Mouse (Mus musculus) bone marrow macrophage, adult 2 months (primary cell): ENCODE measurements around the gene Fam136a. TPM values are rescaled to one million over a fixed set of nuclear protein-coding genes. Genes with fewer than 3 reads are reported as not detected.

Source experiments
- H3K27ac ChIP-seq: 2 replicates; pipeline ENCODE4 v1.5.1; 2012; ENCODE audit warnings: low read depth, low read length; ENCODE audit not compliant: insufficient read depth
- H3K4me1 ChIP-seq: 2 replicates; pipeline ENCODE4 v1.6.1; 2012; ENCODE audit warnings: low read length; ENCODE audit not compliant: control insufficient read depth, insufficient read depth
- H3K4me3 ChIP-seq: 2 replicates; pipeline ENCODE4 v1.5.1; 2012; ENCODE audit warnings: mild to moderate bottlenecking, low read length, moderate library complexity; ENCODE audit not compliant: insufficient read depth
- CTCF ChIP-seq: IDR thresholded peaks from 2 replicates; pipeline ENCODE4 v1.5.1; 2012; ENCODE audit warnings: low read depth, mild to moderate bottlenecking, low read length, moderate library complexity
- POLR2A ChIP-seq: IDR thresholded peaks from 2 replicates; pipeline ENCODE4 v1.6.1; 2012; ENCODE audit warnings: mild to moderate bottlenecking, low read depth, low read length, borderline replicate concordance
- polyA plus RNA-seq: library from polyadenylated mRNA; stranded (reverse); fragments of >200 nt; gene quantifications from 2 replicates; pipeline ENCODE4 v1.2.4, GENCODE M21; 2012; ENCODE audit not compliant: missing spikeins, insufficient read depth, insufficient read length

Gene Fam136a
- polyA plus RNA-seq = 11.0 and 13.2 TPM in 2 replicates

- Histone ChIP-seq H3K4me1 (peaks cover 7% of the 10 kb centered on the region), H3K27ac (peak within 1 kb of the TSS; percentile 13; the same call in 1 of the 2 replicates), H3K4me3 (peak within 1 kb of the TSS; percentile 85)
- TF ChIP-seq CTCF (peak; percentile 55; the same call in 1 of the 2 replicates), POLR2A (no peak)
Observed at GRCm38 (mm10) chr6:86365371-86366124, at the start of gene Fam136a. Fam136a (plus strand) TSS chr6:86365646.

DNA sequence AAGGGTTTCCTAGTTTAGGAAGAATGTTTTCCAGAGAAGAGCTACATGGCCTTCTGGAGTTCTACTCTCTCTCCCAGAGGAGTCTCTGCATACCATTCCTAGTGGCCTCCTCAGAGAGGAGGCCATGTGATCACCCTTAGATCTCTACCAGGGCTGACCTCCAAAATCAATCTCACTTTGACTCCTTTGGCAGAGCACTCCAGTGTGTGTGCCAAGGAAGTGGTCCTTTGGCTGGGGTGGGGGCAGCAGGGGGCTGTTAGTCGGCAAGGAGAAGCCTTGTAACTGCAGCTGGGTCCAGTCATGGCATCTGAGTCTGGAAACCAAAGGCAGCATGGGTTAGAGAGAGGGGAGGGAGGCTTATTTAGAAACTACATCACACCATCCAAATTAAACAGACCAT is 48.4 kb upstream of the Fam136a start:
- H3K4me1 ChIP-seq = no peaks in the 10 kb centered on the region
- H3K27ac ChIP-seq = no peak overlapping the region
- no peak for TF ChIP-seq CTCF
- TF ChIP-seq POLR2A = no peak
- no peak overlapping the region for H3K4me3 ChIP-seq

GRCm38 (mm10) chr6:86318855-86319254 is 46.6 kb upstream of the Fam136a start:
- Histone ChIP-seq H3K27ac (no peak overlapping the region), H3K4me3 (no peak overlapping the region), H3K4me1 (no peaks in the 10 kb centered on the region)
- TF ChIP-seq CTCF (no peak), POLR2A (no peak)

- Histone ChIP-seq H3K4me1 (no peaks in the 10 kb centered on the region), H3K4me3 (no peak overlapping the region), H3K27ac (no peak overlapping the region)
- TF ChIP-seq POLR2A (no peak), CTCF (no peak)
Observed at GRCm38 (mm10) chr6:86322031-86322563, 43.3 kb upstream of the Fam136a start.

GRCm38 (mm10) chr6:86322991-86323390 is 42.5 kb upstream of the Fam136a start:
- no peak overlapping the region for H3K27ac ChIP-seq
- TF ChIP-seq POLR2A = no peak
- TF ChIP-seq CTCF = no peak
- H3K4me1 ChIP-seq = no peaks in the 10 kb centered on the region
- H3K4me3 ChIP-seq = no peak overlapping the region

- Histone ChIP-seq H3K4me1 (no peaks in the 10 kb centered on the region), H3K27ac (no peak overlapping the region), H3K4me3 (no peak overlapping the region)
- TF ChIP-seq CTCF (no peak), POLR2A (no peak)
Observed at GRCm38 (mm10) chr6:86324400-86324799, 41.0 kb upstream of the Fam136a start.

DNA sequence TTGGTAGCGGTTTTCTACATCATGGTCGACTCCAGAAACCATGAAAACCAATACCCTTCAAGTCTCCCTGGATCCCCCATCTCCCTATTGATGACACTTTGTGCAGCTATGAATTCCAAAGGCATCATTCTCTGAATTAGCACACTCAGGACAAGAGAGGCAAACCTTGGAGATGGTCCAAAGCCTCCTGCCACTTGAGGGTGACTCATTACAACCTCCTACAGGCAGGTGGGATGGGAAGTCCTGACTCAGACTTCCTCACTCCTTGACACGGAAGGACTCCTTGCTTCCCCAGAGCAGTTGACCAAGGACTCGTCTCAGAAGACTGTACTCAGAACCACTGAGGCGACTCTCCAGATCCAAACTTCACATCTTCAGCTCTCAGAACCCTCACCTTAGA is 39.8 kb upstream of the Fam136a start:
- TF ChIP-seq CTCF (no peak), POLR2A (no peak)
- Histone ChIP-seq H3K4me1 (no peaks in the 10 kb centered on the region), H3K27ac (no peak overlapping the region), H3K4me3 (no peak overlapping the region)

GRCm38 (mm10) chr6:86326866-86327265 is 38.6 kb upstream of the Fam136a start:
- no peak overlapping the region for H3K27ac ChIP-seq
- no peak overlapping the region for H3K4me3 ChIP-seq
- no peaks in the 10 kb centered on the region for H3K4me1 ChIP-seq
- TF ChIP-seq CTCF (no peak), POLR2A (no peak)

DNA sequence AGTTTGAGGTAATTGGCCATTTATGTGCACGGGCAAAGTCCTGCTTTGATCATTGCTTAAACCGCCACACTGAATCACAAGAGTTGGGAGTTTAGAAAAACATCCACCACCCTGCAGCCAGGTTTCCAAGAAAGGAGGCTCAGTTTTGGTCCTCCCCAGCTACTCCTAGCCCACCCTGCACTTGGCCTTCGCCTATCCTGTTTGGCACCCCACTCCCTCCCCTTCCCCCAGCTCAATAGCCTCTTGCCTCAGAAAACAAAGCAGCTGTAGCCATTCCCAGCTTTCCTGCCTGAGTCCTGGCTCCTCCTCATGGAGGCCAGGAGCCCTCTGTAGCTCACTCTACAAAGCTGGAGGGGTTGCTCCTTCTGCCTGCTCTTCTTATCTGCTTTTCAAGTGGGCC is 37.1 kb upstream of the Fam136a start:
- TF ChIP-seq POLR2A = no peak
- no peak for TF ChIP-seq CTCF
- Histone ChIP-seq H3K4me3 (no peak overlapping the region), H3K27ac (no peak overlapping the region), H3K4me1 (no peaks in the 10 kb centered on the region)

GRCm38 (mm10) chr6:86329943-86330342 is 35.5 kb upstream of the Fam136a start:
- no peaks in the 10 kb centered on the region for H3K4me1 ChIP-seq
- no peak overlapping the region for H3K4me3 ChIP-seq
- TF ChIP-seq CTCF (no peak), POLR2A (no peak)
- no peak overlapping the region for H3K27ac ChIP-seq
